Mouse (Mus musculus) adrenal gland, postnatal 10 days (tissue): ENCODE data around the gene Gm20715. TPM values are rescaled to one million over a fixed set of nuclear protein-coding genes. Genes with fewer than 3 reads are reported as not detected.
A peak's percentile ranks its signal among the peaks of the same experiment; 100 is the strongest.
"Not testable (repeated sequence)": the region's sequence is repeated elsewhere in the genome, so short reads cannot be mapped to it uniquely, and the experiment has no call there.

ENCODE experiments used
- DNase-seq: peaks from one replicate; pipeline ENCODE4 v3.0.0; 2021; ENCODE audit warnings: mixed read lengths
- long read RNA-seq, 2 experiments: library from polyadenylated mRNA; stranded (forward); transcript quantifications; one replicate each; pipeline ENCODE4 v2.0.0; 2021
- total RNA-seq, 2 experiments: library from RNA; stranded (reverse); gene quantifications; 2 replicates each; pipeline ENCODE4 v1.2.3; 2021

Gm20715 gene
- total RNA-seq, result under 1 TPM in 1 of 2 experiments, not detected in 1; 0.09 TPM
- long read RNA-seq, experiment 1, result 0 reads
- long read RNA-seq, experiment 2, result 0 reads

DNA sequence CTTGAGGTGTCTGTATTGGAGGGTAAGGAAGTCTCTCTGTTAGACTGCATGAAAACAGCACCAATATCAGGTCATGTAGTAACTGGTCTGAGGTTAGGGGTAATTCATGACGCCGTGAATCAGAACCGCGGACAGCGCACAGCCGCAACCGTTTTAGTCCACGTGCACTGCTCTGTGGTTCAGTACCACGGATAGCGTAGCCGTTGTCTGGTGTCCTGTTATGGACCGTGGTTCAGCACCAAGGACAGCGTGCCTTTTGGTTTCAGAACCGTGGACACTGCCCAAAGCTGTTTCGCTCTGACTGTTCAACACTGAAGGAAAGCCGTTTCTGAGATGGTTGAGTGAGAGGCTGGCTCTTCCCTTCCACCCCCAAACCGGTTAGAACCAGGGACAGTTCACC lies at the start of gene Gm20715:
TSS of gene Gm20715 (plus strand) at position 235 of the 400 bp plus-strand sequence.
- peak; percentile 96 for DNase-seq

- no peak for DNase-seq
These were observed 49.5 kb upstream of the Gm20715 start for GRCm38 (mm10) chr7:6360477-6361060.

GRCm38 (mm10) chr7:6361756-6362155 lies 48.3 kb upstream of the Gm20715 start:
- no peak for DNase-seq

DNA sequence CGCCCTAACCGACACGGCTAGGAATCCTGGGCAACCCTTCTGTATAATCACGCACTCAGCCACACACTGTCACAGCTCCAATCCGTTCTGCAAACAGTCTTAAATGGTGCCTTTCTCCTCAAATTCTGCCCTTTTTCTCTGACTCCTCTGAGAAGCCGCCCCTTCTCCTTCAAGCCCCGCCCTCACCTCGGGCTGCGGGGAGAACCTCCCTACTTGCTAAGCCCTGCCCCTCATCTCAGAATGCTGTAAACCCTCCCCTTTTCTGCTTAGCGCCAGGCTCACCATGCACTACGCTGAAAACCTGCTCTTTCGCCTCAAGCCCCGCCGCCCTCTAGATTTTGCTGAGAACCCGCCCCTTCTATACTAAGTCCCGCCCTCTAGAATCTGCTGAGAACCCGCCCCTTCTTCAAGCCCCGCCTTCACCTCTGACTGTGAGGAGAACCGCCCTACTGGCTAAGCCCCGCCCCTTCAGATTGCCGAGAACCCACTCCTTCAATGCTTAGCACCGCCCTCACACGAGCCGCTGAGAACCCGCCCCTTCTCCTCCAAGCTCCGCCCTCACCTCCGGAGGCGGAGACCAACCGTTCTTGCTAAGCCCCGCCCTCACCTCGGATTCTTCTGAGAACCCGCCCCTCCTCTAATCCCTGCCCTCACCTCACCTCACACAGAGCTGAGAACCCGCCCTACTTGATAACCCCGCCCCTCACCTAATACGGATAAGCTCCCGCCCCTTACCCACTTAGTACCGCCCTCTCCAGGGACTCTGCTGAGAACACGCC lies 47.6 kb upstream of the Gm20715 start:
- peak; percentile 99 for DNase-seq

GRCm38 (mm10) chr7:6363047-6363488 lies 47.0 kb upstream of the Gm20715 start, which contains the start of gene Zfp78:
Gene Zfp78, plus strand, starts transcription at chr7:6363280.
- peak; percentile 86 for DNase-seq

GRCm38 (mm10) chr7:6364761-6365160 lies 45.3 kb upstream of the Gm20715 start:
- DNase-seq, result no peak

GRCm38 (mm10) chr7:6367185-6367584 lies 42.9 kb upstream of the Gm20715 start:
- DNase-seq, result no peak

- not testable (repeated sequence) for DNase-seq
These were observed 41.9 kb upstream of the Gm20715 start for GRCm38 (mm10) chr7:6368146-6368545.

GRCm38 (mm10) chr7:6369460-6369859 lies 40.6 kb upstream of the Gm20715 start:
- no peak for DNase-seq

- no peak for DNase-seq
These were observed 37.1 kb upstream of the Gm20715 start for GRCm38 (mm10) chr7:6372993-6373392.

GRCm38 (mm10) chr7:6378441-6378840 lies 31.6 kb upstream of the Gm20715 start:
- no peak for DNase-seq

DNA sequence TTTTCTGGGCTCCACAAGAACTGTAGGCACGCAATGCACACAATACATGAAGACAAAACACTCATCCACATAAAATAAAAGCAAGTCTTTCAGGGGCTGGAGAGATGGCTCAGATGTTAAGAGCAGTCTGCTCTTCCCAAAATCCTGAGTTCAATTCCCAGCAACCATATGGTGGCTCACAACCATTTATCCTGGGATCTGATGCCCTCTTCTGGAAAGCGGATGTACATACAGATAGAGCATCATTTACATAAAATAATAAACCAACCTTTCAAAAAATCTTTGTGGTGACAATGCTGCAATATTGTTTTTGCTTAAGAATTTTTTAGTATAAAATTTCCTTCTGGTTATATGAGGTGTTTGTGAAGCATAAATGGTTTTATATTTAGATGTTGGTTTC lies 28.6 kb upstream of the Gm20715 start:
- DNase-seq, result no peak

DNA sequence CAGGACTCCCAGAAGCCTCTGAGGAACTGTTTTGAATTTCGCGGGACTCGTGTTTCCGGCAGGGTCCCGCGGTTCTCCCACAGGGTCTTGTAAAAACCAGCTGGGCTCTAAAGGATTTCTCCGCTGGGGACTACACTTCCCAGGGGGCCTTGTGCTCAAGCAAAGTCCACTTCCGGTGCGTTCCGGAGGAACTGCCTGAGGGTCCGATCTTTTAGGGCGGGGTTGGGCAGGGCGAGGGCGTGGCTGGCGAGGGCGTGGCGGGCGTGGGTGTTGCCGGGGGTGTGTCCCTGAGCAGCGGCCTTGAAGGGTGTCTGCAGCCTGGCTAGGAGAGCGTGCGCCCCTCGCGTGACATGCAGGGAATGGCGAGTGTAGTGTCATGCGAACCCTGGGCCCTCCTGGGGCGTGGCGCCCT lies 27.0 kb upstream of the Gm20715 start, which contains the start of gene Zfp28:
TSS of gene Zfp28 (plus strand) at position 252 of the 412 bp plus-strand sequence.
- DNase-seq, result peak; percentile 98

DNA sequence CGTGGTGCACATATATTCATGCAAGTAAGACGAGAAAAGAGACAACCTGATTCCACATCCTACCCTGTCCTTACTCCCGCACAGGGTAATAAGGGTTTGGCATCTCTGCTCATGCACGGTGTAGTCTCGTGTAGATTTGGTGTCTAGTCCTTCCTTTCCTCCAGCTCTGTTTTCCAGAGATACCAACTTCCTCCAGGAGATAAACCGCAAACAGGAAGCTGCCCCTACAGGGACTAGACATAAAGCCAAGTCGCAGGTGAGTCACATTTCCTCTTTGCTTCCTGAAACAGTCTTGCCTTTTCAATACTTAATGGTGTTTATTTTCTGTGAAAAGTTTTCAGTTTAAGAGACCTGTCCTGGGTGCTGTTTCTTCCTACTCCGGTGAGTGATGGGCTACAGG lies 26.1 kb upstream of the Gm20715 start:
- DNase-seq, result no peak

DNA sequence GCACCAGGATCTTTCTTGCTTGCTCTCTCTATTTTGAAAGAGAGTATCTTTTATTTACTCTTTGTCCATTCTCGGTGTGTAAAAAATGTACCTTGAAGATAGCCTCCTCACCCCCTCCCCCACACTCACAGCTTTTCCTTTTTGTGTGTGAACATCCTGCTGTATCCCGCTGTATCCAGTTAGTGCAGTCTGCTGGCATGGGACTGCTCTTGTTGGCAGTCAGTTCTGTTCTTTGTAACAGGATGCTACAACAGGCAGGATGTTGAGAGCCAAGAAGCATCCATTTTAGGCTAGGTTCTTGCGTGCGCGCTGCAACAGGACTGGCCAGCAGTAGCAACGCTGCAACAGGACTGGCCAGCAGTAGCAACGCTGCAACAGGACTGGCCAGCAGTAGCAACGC lies 23.1 kb upstream of the Gm20715 start:
- DNase-seq, result no peak

- no peak for DNase-seq
These were observed 21.1 kb upstream of the Gm20715 start for GRCm38 (mm10) chr7:6388971-6389370.

DNA sequence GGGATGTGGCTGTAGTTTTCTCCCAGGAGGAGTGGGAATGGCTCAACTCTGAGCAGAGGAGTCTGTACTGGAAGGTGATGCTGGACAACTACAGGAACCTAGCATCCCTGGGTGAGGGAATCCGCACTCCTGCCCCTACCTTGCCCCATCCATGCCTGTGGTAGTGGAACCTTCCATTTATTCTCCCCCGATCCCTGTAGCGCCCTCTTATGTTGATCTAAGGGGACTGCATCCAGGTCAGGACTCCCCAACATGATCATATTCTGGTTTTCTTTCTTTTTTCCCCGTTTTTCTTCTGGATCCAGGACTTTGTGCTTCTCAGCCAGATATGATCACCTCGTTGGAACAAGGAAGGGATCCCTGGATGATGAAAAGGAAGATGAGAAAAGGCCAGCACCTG lies 20.6 kb upstream of the Gm20715 start:
- DNase-seq, result no peak

DNA sequence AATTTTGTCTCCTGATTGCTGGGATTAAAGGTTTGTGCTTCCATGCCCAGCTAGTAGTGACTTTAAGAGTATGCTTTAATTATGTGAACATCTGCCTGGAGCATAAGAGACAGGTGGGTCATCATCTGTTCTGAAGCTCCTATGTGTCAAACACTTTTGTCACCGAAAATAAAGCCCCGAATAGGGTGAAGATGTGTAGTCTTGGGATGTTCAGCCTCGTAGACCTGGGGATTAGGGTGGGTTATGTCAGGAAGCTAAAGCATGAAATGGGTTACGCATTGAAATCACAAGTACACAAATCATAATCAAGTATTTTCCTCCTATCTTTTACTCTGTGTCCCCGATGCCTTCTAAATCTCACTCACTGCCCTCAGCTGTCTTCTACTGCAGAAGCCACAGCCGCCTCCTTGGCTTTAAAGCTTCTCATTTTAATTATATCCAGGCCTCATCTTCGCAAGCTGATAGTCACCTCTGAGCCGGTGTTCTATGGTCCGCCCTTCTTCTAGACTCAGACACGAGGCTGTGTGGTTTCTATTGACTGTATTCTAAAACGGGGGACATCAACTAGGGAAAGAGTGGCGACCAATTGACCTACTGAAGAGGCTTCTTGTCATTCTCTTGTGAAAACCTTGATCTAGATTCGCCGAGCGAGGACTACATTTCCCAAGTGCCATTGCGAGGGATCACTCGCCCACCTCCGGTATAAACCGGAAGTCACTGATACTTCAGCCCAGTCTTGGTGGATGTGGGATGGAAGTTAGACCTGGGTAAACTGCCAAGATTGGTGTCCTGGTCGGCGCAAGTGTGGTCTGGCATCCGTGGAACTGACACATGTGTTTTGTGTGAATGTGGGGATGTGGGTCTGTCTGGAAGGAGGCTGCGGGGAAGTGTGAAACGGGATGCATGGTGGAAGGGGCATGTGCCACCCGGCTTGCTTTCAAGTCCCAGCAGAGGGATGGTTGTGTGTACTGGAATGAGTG lies 11.8 kb upstream of the Gm20715 start, which contains the start of gene Smim17:
TSS of gene Smim17 (plus strand) at position 720 of the 980 bp plus-strand sequence.
- peak; percentile 72 for DNase-seq

DNA sequence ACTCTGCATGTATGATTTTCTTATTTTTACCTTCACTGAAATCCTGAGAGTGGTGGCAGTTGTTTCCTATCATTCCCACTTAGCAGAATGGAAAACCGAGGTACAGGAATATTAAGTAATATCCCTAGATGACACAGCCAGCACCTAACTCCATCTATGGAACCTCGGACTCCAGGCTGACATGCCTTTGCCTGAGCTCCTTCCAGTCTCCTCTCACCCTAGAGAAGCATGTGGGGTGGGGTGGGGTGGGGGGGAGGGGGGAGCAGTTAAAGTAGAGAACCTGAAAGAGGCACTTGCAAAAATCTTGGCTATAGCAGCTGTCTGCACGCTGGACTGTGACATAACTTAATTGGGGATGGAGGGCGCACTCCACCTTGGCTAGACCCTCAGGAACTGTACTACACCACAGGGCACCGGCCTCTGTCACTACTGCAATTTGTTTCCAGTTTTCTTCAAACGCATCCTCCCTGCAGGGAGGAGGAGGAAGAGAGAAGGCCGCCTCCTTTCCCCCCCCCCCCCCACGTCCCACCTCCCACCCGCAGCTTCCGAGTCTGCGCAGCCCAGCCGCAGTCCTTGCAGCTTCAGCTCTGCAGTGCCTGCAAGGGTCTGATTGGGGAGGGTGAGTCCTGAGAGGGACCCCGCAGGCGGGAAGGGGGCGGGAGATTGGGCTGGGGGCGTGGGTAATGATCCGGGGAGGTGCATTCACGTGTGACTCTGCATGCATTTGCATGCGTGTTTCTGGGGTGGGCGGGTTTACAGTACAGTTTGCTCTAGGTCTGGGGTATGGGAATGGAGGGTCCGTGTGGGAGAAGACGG lies 4.8 kb downstream of the Gm20715 start:
- DNase-seq, result no peak

GRCm38 (mm10) chr7:6415442-6415787 lies 5.3 kb downstream of the Gm20715 start:
- DNase-seq, result no peak

GRCm38 (mm10) chr7:6419894-6420293 lies 9.8 kb downstream of the Gm20715 start:
- no peak for DNase-seq
